Mouse (Mus musculus): ENCODE data around the gene Arsb. TPM values are rescaled to one million over a fixed set of nuclear protein-coding genes. Genes with fewer than 3 reads are reported as not detected.

Gene Arsb
- polyA plus RNA-seq, 1 experiment: 7.2 TPM

DNA sequence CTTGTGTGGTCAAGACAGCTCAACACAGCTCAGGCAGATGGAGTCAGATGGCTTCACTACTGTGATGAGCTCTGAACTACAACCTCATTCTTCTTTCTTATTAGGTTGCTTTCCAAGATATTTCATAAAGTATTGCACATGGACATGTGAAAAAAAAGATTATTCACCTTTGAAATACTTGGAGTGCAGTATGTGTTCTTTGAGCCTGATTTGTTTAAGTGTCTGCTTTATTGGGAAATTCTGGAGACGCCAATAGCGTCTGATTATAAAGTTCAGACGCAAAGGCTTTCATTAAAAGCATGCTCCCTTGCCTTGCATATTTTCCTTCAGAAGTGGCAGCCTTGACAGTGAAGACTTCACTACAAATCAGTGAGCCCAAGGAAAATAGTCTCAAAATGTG is 136.5 kb downstream of the Arsb start:
- Histone ChIP-seq H3K79me2 (ENCODE audit: control insufficient read depth, insufficient read depth) (no peaks in the 10 kb centered on the region), H3K36me3 (ENCODE audit: control insufficient read depth, insufficient read depth) (no peaks in the 10 kb centered on the region), H3K4me3 (no peak overlapping the region), H3K27me3 (ENCODE audit: control insufficient read depth, insufficient read depth, insufficient read length) (no peaks in the 10 kb centered on the region), H3ac (ENCODE audit: control insufficient read depth, insufficient read length) (no peak overlapping the region), H3K4me2 (ENCODE audit: low read depth) (no peak overlapping the region)
- no peak for TF ChIP-seq POLR2AphosphoS2 (IDR thresholded peaks at IDR 0.05; ENCODE audit: insufficient read length, low read depth)

- Histone ChIP-seq H3K79me2 (ENCODE audit: control insufficient read depth, insufficient read depth) (no peaks in the 10 kb centered on the region), H3K4me3 (no peak overlapping the region), H3K4me2 (ENCODE audit: low read depth) (no peak overlapping the region), H3K27me3 (ENCODE audit: control insufficient read depth, insufficient read depth, insufficient read length) (no peaks in the 10 kb centered on the region), H3ac (ENCODE audit: control insufficient read depth, insufficient read length) (no peak overlapping the region), H3K36me3 (ENCODE audit: control insufficient read depth, insufficient read depth) (no peaks in the 10 kb centered on the region)
- no peak for TF ChIP-seq E2F4 (IDR thresholded peaks at IDR 0.05; ENCODE audit: insufficient read depth)
- no peak for TF ChIP-seq POLR2AphosphoS2 (IDR thresholded peaks at IDR 0.05; ENCODE audit: insufficient read length, low read depth)
- TF ChIP-seq POLR2A (IDR thresholded peaks at IDR 0.05; ENCODE audit: insufficient read length, low read depth): no peak
- TF ChIP-seq CEBPB (IDR thresholded peaks at IDR 0.05; ENCODE audit: insufficient read depth, poor library complexity, severe bottlenecking): no peak
- no peak for TF ChIP-seq TCF12 (IDR thresholded peaks at IDR 0.05; ENCODE audit: insufficient read depth, poor library complexity, severe bottlenecking)
- TF ChIP-seq SRF (IDR thresholded peaks at IDR 0.05; ENCODE audit: control insufficient read depth, insufficient read length, low read depth): no peak
- no peak for TF ChIP-seq USF1 (IDR thresholded peaks at IDR 0.05; ENCODE audit: low read depth)
- no peak for TF ChIP-seq TCF3 (IDR thresholded peaks at IDR 0.05; ENCODE audit: insufficient read length, low read depth)
- TF ChIP-seq REST (IDR thresholded peaks at IDR 0.05; ENCODE audit: insufficient read depth, insufficient read length): no peak
- no peak for TF ChIP-seq MYOD1 (IDR thresholded peaks at IDR 0.05; ENCODE audit: control insufficient read depth in 1 of 3, insufficient read length in 2 of 3, low read depth in 2 of 3)
- no peak for TF ChIP-seq MYOG (IDR thresholded peaks at IDR 0.05; ENCODE audit: control insufficient read depth in 1 of 3, insufficient read depth in 1 of 3, insufficient read length in 2 of 3, low read depth in 2 of 3)
- TF ChIP-seq MAX (IDR thresholded peaks at IDR 0.05; ENCODE audit: low read depth): no peak
These were observed 138.4 kb downstream of the Arsb start for GRCm38 (mm10) chr13:93909847-93910246.

GRCm38 (mm10) chr13:93911037-93911436 is 139.6 kb downstream of the Arsb start:
- Histone ChIP-seq H3K27me3 (ENCODE audit: control insufficient read depth, insufficient read depth, insufficient read length) (no peaks in the 10 kb centered on the region), H3K4me2 (ENCODE audit: low read depth) (no peak overlapping the region), H3K36me3 (ENCODE audit: control insufficient read depth, insufficient read depth) (no peaks in the 10 kb centered on the region), H3K79me2 (ENCODE audit: control insufficient read depth, insufficient read depth) (no peaks in the 10 kb centered on the region), H3K4me3 (no peak overlapping the region), H3ac (ENCODE audit: control insufficient read depth, insufficient read length) (no peak overlapping the region)
- TF ChIP-seq SRF (IDR thresholded peaks at IDR 0.05; ENCODE audit: control insufficient read depth, insufficient read length, low read depth) (no peak), CEBPB (IDR thresholded peaks at IDR 0.05; ENCODE audit: insufficient read depth, poor library complexity, severe bottlenecking) (no peak), TCF12 (IDR thresholded peaks at IDR 0.05; ENCODE audit: insufficient read depth, poor library complexity, severe bottlenecking) (no peak), MYOD1 (IDR thresholded peaks at IDR 0.05; ENCODE audit: control insufficient read depth in 1 of 3, insufficient read length in 2 of 3, low read depth in 2 of 3) (no peak), POLR2AphosphoS2 (IDR thresholded peaks at IDR 0.05; ENCODE audit: insufficient read length, low read depth) (no peak), REST (IDR thresholded peaks at IDR 0.05; ENCODE audit: insufficient read depth, insufficient read length) (no peak), MAX (IDR thresholded peaks at IDR 0.05; ENCODE audit: low read depth) (no peak), TCF3 (IDR thresholded peaks at IDR 0.05; ENCODE audit: insufficient read length, low read depth) (no peak), E2F4 (IDR thresholded peaks at IDR 0.05; ENCODE audit: insufficient read depth) (no peak), MYOG (IDR thresholded peaks at IDR 0.05; ENCODE audit: control insufficient read depth in 1 of 3, insufficient read depth in 1 of 3, insufficient read length in 2 of 3, low read depth in 2 of 3) (no peak), USF1 (IDR thresholded peaks at IDR 0.05; ENCODE audit: low read depth) (no peak), POLR2A (IDR thresholded peaks at IDR 0.05; ENCODE audit: insufficient read length, low read depth) (no peak)

DNA sequence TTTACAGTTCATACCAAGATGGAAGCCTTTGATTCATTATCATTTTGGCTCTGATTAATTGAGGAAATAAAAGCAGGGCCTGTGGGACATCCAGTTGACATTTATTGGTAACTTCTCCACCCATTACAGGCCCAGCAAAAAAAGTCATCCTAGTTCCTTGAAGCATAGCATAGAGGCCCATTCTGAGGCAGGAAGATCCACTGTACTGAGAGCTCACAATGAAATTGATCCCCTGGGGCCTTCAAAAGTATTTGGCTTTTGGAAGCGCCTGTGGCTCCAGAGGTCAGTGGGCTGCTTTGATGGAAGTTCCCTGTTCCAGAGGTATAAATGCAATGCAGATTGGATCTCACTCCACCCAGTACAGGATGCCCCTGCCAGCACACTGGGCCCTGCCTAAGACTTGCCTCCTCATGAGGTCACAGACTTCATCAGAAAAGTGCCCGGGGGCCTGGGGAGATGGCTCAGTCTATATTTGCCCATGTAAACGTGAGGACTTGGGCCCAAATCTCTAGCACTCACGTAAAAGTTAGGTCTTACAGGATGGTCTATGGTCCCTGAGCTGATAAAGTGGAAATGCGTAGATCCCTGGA is 141.0 kb downstream of the Arsb start:
- TF ChIP-seq REST (IDR thresholded peaks at IDR 0.05; ENCODE audit: insufficient read depth, insufficient read length) (no peak), SRF (IDR thresholded peaks at IDR 0.05; ENCODE audit: control insufficient read depth, insufficient read length, low read depth) (no peak), TCF12 (IDR thresholded peaks at IDR 0.05; ENCODE audit: insufficient read depth, poor library complexity, severe bottlenecking) (no peak), MAX (IDR thresholded peaks at IDR 0.05; ENCODE audit: low read depth) (no peak), E2F4 (IDR thresholded peaks at IDR 0.05; ENCODE audit: insufficient read depth) (no peak), CEBPB (IDR thresholded peaks at IDR 0.05; ENCODE audit: insufficient read depth, poor library complexity, severe bottlenecking) (no peak), USF1 (IDR thresholded peaks at IDR 0.05; ENCODE audit: low read depth) (no peak), POLR2AphosphoS2 (IDR thresholded peaks at IDR 0.05; ENCODE audit: insufficient read length, low read depth) (no peak), MYOG (IDR thresholded peaks at IDR 0.05; ENCODE audit: control insufficient read depth in 1 of 3, insufficient read depth in 1 of 3, insufficient read length in 2 of 3, low read depth in 2 of 3) (no peak), POLR2A (IDR thresholded peaks at IDR 0.05; ENCODE audit: insufficient read length, low read depth) (no peak), MYOD1 (IDR thresholded peaks at IDR 0.05; ENCODE audit: control insufficient read depth in 1 of 3, insufficient read length in 2 of 3, low read depth in 2 of 3) (no peak)

GRCm38 (mm10) chr13:93914206-93914605 is 142.8 kb downstream of the Arsb start:
- no peaks in the 10 kb centered on the region for H3K36me3 ChIP-seq (ENCODE audit: control insufficient read depth, insufficient read depth)
- no peak overlapping the region for H3K4me3 ChIP-seq
- no peaks in the 10 kb centered on the region for H3K27me3 ChIP-seq (ENCODE audit: control insufficient read depth, insufficient read depth, insufficient read length)
- no peak overlapping the region for H3ac ChIP-seq (ENCODE audit: control insufficient read depth, insufficient read length)
- H3K79me2 ChIP-seq (ENCODE audit: control insufficient read depth, insufficient read depth): no peaks in the 10 kb centered on the region
- H3K4me2 ChIP-seq (ENCODE audit: low read depth): no peak overlapping the region
- TF ChIP-seq MAX (IDR thresholded peaks at IDR 0.05; ENCODE audit: low read depth) (no peak), POLR2A (IDR thresholded peaks at IDR 0.05; ENCODE audit: insufficient read length, low read depth) (no peak), POLR2AphosphoS2 (IDR thresholded peaks at IDR 0.05; ENCODE audit: insufficient read length, low read depth) (no peak), SRF (IDR thresholded peaks at IDR 0.05; ENCODE audit: control insufficient read depth, insufficient read length, low read depth) (no peak), REST (IDR thresholded peaks at IDR 0.05; ENCODE audit: insufficient read depth, insufficient read length) (no peak), USF1 (IDR thresholded peaks at IDR 0.05; ENCODE audit: low read depth) (no peak), MYOG (IDR thresholded peaks at IDR 0.05; ENCODE audit: control insufficient read depth in 1 of 3, insufficient read depth in 1 of 3, insufficient read length in 2 of 3, low read depth in 2 of 3) (no peak), TCF3 (IDR thresholded peaks at IDR 0.05; ENCODE audit: insufficient read length, low read depth) (no peak), E2F4 (IDR thresholded peaks at IDR 0.05; ENCODE audit: insufficient read depth) (no peak), CEBPB (IDR thresholded peaks at IDR 0.05; ENCODE audit: insufficient read depth, poor library complexity, severe bottlenecking) (no peak)

More for the DNA sequence above, 141.0 kb downstream of the Arsb start:
- Histone ChIP-seq H3K4me2 (ENCODE audit: low read depth) (no peak overlapping the region), H3K79me2 (ENCODE audit: control insufficient read depth, insufficient read depth) (no peaks in the 10 kb centered on the region), H3K36me3 (ENCODE audit: control insufficient read depth, insufficient read depth) (no peaks in the 10 kb centered on the region), H3K4me3 (no peak overlapping the region), H3K27me3 (ENCODE audit: control insufficient read depth, insufficient read depth, insufficient read length) (no peaks in the 10 kb centered on the region), H3ac (ENCODE audit: control insufficient read depth, insufficient read length) (no peak overlapping the region)

Data from myocyte (in vitro differentiated cells).